Mouse (Mus musculus) E14TG2a.4 (cell line): Measurements from ENCODE around the gene Foxo1.

Experiments used
- CTCF ChIP-seq: conservative IDR thresholded peaks from 2 replicates; pipeline ENCODE4 v1.5.1; 2014; ENCODE audit warnings: low read length
- POU5F1 ChIP-seq: IDR thresholded peaks from 2 replicates; pipeline ENCODE4 v1.6.1; 2014; ENCODE audit warnings: low read length, borderline replicate concordance

DNA sequence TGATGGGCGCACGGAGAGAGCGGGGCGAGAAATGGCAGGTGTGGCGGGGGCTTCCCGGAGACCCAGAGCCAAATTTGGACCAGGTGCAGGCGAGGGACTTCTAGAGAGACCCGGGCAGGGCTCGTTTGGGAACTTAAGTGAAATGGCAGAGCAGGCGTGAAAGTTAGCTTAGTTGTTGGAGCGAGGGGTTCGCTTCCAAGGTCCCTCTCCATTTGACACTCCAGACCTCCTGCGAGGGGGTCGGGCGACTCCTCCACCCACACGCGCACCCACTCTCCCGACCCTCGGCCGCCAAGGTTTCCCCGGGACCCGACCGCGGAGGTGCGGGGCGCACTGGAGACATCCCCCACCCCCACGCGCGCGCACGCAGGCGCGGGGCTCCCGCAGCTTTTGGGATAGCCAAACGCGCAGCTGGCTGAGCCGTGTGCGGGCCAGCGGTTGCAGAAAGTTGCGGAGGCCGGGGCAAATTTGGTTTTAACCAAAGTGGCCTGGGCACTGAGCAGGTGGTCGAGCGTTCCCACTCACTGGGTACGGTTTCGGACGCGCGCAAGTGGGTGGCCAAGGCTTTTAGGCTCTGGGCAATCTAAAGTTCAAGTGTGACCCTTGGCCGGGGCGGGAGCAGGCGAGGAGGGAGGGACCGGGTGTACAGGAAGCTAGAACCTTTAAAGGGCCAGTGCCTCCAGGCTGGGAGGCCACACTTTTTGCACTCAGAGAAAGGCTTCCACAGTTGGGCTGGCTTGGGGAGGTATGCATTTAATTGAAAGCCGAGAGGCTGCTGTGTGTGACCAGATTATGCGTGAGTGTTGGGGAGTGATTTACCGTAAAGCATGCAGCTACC lies 1.6 kb downstream of the Foxo1 start:
- no peak for TF ChIP-seq POU5F1
- no peak for TF ChIP-seq CTCF
